Mouse (Mus musculus): ENCODE measurements around the gene Syt16. TPM values are rescaled to one million over a fixed set of nuclear protein-coding genes. Genes with fewer than 3 reads are reported as not detected.
A peak's percentile ranks its signal among the peaks of the same experiment; 100 is the strongest.

Syt16 gene
- polyA plus RNA-seq, 1 experiment from 2014 or later: 81.0 TPM

- Histone ChIP-seq H3K4me2 (ENCODE audit: low read length) (peak overlapping the region; percentile 64), H3K36me3 (ENCODE audit: control insufficient read depth, insufficient read depth) (no peaks in the 10 kb centered on the region), H3K9me3 (ENCODE audit: control insufficient read depth, low read length) (no peaks in the 10 kb centered on the region), H3K4me3 (replicated peaks; ENCODE audit: low read length) (peak overlapping the region; percentile 49), H3K4me1 (replicated peaks; ENCODE audit: control insufficient read depth, insufficient read depth, low read length) (0 out of 2 replicates have a peak, but pooled peaks cover 2% of the 10 kb centered on the region), H3K27me3 (replicated peaks; ENCODE audit: control insufficient read depth, insufficient read depth, low read length) (no peaks in the 10 kb centered on the region), H3K9ac (replicated peaks; ENCODE audit: low read depth, low read length) (peak overlapping the region; percentile 55), H3K27ac (ENCODE audit: low read length) (peak overlapping the region; percentile 78)
- ATAC-seq: peak; percentile 90
- WGBS: 13% methylated on average over 15 of the region's 15 CpGs
These were observed 319.7 kb downstream of the Syt16 start for GRCm38 (mm10) chr12:74316989-74317759.

- no peaks in the 10 kb centered on the region for H3K36me3 ChIP-seq (ENCODE audit: control insufficient read depth, insufficient read depth)
- 0 out of 2 replicates have a peak overlapping the region, but pooled peaks have one; percentile 25 for H3K4me2 ChIP-seq (ENCODE audit: low read length)
- peak; percentile 36; the same call in 1 of the 2 replicates for ATAC-seq
- no peak overlapping the region for H3K9ac ChIP-seq (replicated peaks; ENCODE audit: low read depth, low read length)
- no peak overlapping the region for H3K4me3 ChIP-seq (replicated peaks; ENCODE audit: low read length)
- H3K27ac ChIP-seq (ENCODE audit: low read length): no peak overlapping the region
- 0 out of 2 replicates have a peak, but pooled peaks cover 2% of the 10 kb centered on the region for H3K4me1 ChIP-seq (replicated peaks; ENCODE audit: control insufficient read depth, insufficient read depth, low read length)
- H3K27me3 ChIP-seq (replicated peaks; ENCODE audit: control insufficient read depth, insufficient read depth, low read length): no peaks in the 10 kb centered on the region
- no peaks in the 10 kb centered on the region for H3K9me3 ChIP-seq (ENCODE audit: control insufficient read depth, low read length)
- WGBS: 11% methylated on average over 10 of the region's 10 CpGs
These were observed 322.9 kb downstream of the Syt16 start for GRCm38 (mm10) chr12:74320318-74320717.

- 87% methylated on average over 5 of the region's 5 CpGs for WGBS
- Histone ChIP-seq H3K4me2 (ENCODE audit: low read length) (no peak overlapping the region), H3K9me3 (ENCODE audit: control insufficient read depth, low read length) (no peaks in the 10 kb centered on the region), H3K27me3 (replicated peaks; ENCODE audit: control insufficient read depth, insufficient read depth, low read length) (no peaks in the 10 kb centered on the region), H3K27ac (ENCODE audit: low read length) (no peak overlapping the region), H3K9ac (replicated peaks; ENCODE audit: low read depth, low read length) (no peak overlapping the region), H3K4me3 (replicated peaks; ENCODE audit: low read length) (no peak overlapping the region), H3K36me3 (ENCODE audit: control insufficient read depth, insufficient read depth) (no peaks in the 10 kb centered on the region), H3K4me1 (replicated peaks; ENCODE audit: control insufficient read depth, insufficient read depth, low read length) (0 out of 2 replicates have a peak, but pooled peaks cover 2% of the 10 kb centered on the region)
- no peak for ATAC-seq
These were observed 324.5 kb downstream of the Syt16 start for GRCm38 (mm10) chr12:74321981-74322380.

Other genes starting within 250 kb of the Syt16 start
- 74.5 and 89.2 TPM in 2 replicates for gene Hif1a, start 96.3 kb upstream of the Syt16 start, polyA plus RNA-seq (2015; fragmentation: Nextera tagmentation; extraction: Ambion mirVana)
- gene Gm49321, start 60.0 kb upstream of the Syt16 start, polyA plus RNA-seq (2015; fragmentation: Nextera tagmentation; extraction: Ambion mirVana): 24.9 and 25.9 TPM in 2 replicates
- gene Snapc1, start 33.2 kb upstream of the Syt16 start, polyA plus RNA-seq (2015; fragmentation: Nextera tagmentation; extraction: Ambion mirVana): 42.4 and 43.9 TPM in 2 replicates

Measured in forebrain, embryonic 16.5 days (tissue).